Mouse (Mus musculus) adrenal gland, postnatal 14 days (tissue): ENCODE data around the gene Rbm25. TPM values are rescaled to one million over a fixed set of nuclear protein-coding genes. Genes with fewer than 3 reads are reported as not detected.
"Not testable (repeated sequence)": the region's sequence is repeated elsewhere in the genome, so short reads cannot be mapped to it uniquely, and the experiment has no call there.

Experiments
- DNase-seq: peaks from one replicate; pipeline ENCODE4 v3.0.0; 2021; ENCODE audit warnings: mixed read lengths
- long read RNA-seq, 2 experiments: library from polyadenylated mRNA; stranded (forward); transcript quantifications; one replicate each; pipeline ENCODE4 v2.0.0; 2021
- total RNA-seq: library from RNA; stranded (reverse); gene quantifications from 2 replicates; pipeline ENCODE4 v1.2.3, GENCODE M21; 2021

Gene Rbm25
- total RNA-seq: 103 and 128 TPM in 2 replicates
- long read RNA-seq, experiment 1, full-length matches to known transcripts: 18 of 42 reads
- long read RNA-seq, experiment 1, partial matches to known transcripts: 8 of 42 reads
- long read RNA-seq, experiment 1, other reads (novel, unspliced or antisense): 16 of 42 reads
- long read RNA-seq, experiment 2, full-length matches to known transcripts: 18 of 35 reads
- long read RNA-seq, experiment 2, partial matches to known transcripts: 7 of 35 reads
- long read RNA-seq, experiment 2, other reads (novel, unspliced or antisense): 10 of 35 reads

DNA sequence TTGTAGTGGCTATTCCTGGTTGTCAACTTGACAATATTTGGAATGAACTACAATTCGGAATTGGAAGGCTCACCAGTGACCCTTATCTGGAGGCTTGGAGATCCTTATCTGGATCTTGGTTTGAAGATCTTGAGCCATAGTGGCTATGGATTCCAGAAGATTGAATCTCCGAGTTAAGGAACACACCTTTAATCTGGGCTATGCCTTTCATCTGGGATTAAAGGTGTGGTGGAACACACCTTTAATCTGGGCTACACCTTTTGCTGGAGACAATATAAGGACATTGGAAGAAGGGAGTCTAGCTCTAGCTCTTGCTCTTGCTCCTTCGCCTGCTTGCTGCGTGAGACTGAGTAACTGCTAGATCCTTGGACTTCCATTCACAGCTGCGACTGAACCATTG, at the start of gene Rbm25:
TSS of gene Rbm25 (plus strand) at position 301 of the 400 bp plus-strand sequence.
- DNase-seq: not testable (repeated sequence)

DNA sequence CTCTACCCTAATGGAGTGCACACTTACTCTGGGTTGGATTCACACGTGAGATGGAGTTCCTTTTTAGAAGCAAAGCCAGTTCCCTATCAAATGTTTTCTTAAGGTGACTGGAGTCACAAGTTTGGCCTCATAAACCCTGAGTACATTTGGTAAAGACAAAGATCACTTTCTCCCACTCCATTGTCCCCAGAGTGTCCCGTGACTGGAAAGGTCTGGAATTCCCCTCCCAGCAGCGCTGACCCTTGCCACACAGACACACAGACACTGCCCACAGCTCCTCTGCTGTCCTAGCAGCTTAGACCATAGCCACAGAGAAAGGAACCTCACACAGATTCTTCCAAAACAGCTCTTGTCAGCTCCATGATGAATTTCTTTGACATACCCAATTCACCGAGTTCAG, 48.9 kb upstream of the Rbm25 start:
- no peak for DNase-seq

DNA sequence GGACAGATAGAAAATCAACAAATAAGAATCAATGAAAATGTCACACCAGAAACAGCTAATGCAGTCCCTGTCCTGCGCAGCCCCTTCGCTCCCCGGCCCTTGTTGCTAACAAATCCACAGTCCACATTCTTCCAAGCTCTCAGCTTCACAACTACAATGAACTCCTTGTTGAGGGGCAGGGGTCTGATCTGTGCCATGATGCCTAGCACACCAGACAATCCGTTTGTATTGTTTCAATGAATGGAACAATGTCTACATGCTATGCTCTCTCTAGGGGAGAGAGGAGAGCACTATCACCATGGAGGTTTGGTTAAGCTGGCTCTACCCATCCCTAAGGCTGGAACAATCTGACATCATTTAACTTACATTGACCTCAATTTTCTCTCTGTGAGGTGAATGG, 48.3 kb upstream of the Rbm25 start:
- DNase-seq: no peak

DNA sequence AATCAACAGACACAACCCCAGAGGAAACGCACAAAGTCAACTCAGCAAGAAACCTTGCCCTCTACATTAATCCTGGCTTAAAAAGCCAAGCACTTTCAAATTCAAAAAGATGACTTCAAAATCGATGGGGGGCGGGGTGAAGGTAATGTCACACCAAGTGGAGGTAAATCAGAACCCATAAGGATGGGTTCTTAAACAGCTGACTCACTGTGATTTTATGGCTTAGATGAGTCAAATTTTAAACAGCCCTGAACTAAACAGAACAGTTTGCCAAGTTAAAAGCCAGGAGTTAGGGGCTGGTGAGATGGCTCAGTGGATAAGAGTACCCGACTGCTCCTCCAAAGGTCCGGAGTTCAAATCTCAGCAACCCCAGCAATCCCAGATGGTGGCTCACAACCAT, 44.4 kb upstream of the Rbm25 start:
- DNase-seq: no peak

DNA sequence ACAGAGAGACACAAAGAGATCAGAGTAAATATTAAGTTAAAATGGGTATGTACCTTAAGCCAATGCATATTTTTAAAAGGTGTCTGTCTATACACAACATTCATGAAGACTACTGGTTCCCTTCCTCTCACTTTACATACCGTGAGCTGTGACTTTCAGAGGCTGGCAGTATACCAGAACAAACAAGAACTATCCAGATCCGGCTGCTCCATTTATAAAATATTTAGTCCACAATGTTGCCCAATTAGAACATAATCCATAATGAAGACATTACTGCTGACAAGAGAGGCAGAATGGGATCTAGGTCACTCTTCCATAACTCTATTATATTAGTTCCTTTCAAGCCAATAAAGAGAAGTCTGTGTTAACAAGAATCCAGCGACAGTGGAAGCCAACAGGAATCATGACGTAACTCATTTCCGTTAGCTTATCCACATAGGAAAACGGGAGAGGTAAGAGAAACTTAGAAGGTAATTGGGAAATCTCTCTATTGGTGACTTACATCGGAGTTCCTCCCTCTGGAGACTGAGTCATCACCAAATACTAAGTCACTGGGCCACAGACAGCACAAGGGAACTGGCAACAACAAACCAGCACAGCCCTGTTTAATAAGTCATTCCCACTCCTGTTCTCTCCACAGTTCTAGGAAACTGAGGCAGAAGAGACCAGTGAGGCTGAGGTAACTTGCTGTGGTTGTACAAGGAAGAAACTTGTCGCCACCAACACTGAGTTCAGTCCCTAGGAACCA, 39.1 kb upstream of the Rbm25 start:
- DNase-seq: peak; percentile 18

DNA sequence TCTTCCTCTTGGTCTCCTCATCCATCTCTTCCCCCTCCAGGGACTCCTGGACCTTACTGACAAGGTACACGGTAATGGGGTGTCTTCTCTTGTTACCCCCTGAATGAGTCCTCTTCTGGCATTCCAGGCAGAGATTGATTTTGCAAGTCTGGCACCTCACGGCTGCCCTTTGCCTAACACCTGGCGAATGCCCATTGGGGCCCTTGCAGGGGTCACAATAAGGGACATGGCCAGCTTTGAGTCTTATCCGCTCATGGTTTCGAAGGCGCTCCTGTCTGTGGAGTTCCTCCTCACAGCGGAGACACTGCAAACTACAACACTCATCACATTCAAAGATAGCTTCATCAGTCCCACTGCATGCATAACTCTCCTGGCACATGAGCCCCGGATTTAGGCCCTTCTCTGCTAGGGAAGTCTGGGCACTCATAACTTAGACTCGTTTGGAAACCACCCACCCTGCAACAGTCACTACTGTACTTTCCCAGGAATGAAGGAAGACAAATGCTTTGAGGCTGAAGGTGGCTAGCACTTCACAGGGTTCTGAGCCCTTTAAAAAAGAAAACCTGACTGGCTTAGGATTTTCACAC, 36.5 kb upstream of the Rbm25 start:
- no peak for DNase-seq

DNA sequence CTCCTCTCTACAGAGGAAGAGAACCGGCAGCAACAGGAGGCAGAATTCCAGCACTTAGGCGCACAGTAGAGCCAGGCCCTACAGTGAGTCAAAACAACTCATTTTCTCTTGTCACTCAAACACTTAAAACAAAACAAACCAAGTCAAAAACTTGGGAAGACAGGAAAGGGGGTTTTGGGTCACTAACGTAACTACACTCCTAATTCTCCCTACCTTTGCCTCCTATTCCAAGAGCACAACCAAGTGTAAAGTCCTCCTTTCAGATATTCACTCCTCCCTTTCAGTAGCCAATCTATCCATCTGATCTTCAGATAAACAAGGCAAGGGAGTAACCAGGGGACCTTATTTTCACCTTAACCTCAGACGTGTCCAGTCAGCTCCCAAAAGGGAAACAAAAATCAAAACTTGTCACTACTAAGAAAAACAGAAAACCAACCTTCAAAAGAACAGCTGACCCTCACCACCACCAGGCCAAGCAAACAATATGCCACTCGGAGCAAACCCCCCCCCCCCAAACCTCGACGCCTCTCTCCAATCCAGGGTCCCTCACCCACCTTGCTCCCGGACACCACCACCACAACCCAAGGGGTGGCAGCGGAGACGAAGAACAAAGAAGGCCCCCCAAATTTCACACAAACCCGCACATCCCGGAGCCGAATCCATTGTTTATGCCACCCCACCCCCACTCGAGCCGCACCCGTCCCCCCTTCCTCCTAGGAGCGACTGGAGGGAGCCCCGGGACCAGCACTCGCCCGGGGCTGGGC, 34.7 kb upstream of the Rbm25 start:
- peak; percentile 23 for DNase-seq

DNA sequence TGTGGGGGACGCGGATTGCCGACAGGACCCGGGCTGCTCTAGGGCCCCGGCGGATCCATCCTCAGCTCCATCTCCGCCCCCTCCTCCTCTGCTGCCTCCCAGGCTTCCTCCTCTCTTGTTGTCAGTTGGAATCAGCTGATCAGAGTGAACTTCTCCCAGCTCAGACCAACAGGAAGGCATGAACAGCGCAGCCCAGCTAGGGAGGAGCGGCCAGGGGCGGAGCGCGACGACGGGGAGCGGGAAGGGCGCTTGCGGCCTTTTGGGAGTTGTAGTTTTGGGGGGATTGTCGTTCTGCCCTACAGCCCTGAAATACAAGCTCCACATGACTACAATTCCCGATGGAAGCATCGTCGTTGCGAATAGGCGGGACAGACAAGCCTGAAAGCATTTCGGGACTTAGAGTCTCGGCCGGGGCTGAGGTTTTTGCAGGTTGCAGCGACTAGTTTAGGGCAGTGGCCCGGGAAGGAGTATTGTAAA, 34.0 kb upstream of the Rbm25 start, which contains the start of gene Zfyve1:
TSS of gene Zfyve1 (minus strand) at position 198 of the 477 bp plus-strand sequence.
- DNase-seq: peak; percentile 96

DNA sequence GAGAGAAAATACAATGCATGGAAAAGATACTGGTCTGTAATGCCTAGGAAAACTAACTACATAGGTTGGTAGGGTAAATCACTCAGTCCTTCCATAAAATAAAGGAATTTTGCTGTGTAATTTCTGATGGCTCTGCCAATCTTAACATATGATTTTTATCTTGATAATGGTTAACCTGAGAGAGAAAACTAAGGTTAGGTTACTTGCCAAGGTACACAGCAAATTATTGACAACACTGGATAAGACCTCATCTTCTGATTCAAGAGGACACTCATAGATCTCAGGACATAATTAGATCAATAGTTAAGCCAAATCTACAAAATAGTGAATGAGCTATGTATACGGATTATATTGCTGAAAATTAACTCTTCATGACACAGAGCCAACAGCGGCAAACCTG, 33.2 kb upstream of the Rbm25 start:
- no peak for DNase-seq

DNA sequence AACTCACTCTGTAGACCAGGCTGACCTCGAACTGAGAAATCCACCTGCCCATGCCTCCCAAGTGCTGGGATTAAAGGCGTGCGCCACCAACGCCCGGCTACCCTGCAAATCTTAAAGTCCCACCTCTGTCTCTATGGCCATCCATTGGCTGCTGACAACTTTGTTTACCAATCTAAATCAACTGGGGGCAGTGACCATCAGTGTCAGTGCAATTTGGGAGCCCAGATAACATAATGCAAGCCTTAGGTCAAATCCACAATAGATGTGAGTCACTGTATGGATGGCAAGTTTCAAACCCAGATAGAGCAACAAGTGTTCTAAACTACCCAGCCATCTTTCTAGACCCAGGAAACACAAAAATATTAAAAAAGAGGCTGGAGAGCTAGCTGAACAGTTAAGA, 28.8 kb upstream of the Rbm25 start:
- DNase-seq: no peak

DNA sequence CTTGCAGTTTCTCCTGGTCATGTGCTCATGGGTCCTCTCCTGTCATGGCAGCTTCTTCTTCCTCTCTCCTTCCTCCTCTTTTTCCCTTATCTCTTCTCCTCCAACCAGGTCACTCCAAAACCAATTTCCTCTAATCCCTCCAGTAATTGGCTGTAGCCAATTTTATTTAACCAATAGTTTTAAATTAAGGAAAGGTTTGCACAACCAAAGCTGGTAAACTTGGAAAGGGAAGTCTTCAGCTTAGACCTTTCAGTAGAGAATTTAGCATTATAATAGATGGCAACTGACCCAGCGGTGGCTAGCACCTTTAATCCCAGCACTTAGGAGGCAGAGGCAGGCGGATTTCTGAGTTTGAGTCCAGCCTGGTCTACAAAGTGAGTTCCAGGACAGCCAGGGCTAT, 24.6 kb upstream of the Rbm25 start:
- DNase-seq: not testable (repeated sequence)

DNA sequence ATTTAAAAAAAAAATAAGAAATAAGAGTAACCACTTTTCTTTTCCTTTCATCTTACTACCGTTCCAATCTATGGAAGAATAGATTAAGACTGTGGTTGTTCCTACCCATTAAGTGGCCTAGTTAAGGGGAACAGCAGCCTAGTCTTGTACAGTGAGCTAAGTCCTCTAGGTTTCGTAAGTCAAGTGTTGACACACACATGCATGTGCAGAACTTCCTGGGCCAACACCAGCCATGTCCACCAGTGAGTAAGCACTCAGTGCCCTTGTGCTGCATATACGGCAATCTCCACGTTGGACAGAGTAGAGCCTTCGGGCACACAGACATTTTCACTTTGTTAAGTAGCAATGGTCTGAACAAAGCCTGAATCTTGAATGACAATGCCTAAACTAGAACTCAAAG, 13.8 kb upstream of the Rbm25 start:
- peak; percentile 16 for DNase-seq

DNA sequence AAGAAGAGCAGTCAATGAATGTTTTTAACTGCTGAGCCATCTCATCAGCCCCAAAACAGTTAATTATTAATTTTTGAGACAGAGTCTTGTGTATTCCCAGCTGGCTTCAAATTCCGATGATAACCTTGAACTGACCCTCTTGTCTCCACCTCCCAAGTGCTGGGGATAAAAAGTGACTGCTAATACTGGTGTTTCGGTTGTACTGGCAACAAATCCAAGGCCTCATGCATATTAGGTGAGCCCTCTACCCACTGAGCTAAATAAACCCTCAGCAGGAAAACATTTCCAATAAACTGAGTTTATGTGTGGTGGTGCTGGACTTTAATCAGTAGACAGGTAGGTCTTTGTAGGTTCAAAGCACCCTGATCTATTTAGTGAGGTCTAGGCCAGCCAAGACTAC, 12.1 kb upstream of the Rbm25 start:
- no peak for DNase-seq

DNA sequence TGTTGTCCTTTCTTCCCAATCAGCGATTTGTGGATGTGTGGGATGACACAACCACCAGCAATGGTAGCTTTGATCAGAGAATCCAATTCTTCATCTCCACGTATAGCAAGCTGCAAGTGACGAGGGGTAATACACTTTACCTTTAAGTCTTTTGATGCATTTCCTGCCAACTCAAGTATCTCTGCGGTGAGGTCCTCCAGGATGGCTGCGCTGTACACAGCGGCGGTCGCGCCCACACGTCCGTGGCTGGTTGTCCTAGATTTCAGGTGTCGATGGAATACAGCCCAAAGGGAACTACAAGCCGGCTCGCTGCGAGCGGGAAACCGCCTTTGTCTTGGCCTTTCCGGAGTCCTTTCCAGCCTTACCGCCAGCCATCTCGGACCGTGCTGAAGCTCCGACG, 10.3 kb upstream of the Rbm25 start:
- DNase-seq: not testable (repeated sequence)

DNA sequence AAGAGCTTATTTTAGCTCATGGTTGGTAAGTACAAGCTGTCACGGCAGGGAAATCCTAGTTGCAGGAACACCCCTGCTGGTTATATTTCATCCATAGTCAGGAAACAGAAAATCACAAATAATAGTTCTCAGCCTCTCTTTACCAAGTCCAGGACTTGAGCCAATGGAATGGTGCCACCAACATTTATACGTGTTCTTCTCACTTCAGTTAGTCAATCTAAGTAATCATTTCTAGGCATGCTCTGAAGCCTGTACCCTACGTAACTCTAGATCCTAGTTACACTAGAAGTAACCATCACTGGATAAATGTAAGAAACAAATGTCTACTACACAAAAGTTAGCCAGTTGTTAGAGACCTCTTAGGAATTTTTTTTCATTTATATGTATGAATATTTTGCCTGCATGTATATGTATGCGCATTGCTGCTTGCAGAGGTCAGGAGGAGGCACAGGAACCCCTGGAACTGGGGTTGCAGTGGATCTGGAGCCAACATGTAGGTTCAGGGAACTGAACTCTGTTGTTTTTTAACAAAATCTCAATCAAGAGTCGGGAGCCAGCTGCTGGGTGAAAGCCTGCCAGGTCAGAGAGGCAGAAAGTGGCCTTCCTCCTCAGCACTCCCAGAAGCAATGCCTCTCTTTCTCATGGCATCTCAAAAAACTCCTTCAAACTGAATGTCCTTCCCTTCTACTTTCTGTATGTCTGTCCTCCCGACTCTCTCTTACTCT, 8.8 kb upstream of the Rbm25 start:
- DNase-seq: no peak

DNA sequence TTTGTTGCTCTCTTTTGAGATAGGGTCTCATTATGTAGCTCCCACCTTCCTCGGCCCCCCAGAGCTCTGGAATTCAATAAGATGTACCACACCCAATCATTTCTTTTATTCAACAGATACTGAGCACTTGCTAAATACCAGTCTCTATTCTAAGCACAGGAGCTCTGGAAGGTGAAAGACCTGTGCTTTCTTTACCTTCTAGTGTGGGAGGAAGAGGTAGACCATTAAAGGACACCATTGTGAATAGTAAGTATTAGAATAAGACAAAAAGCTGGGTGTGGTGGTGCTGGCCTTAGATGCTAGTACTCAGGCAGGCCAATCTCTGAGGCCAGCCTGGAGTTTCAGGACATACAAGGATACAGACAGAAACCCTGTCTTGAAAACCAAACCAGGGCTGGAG, 6.7 kb upstream of the Rbm25 start:
- no peak for DNase-seq

DNA sequence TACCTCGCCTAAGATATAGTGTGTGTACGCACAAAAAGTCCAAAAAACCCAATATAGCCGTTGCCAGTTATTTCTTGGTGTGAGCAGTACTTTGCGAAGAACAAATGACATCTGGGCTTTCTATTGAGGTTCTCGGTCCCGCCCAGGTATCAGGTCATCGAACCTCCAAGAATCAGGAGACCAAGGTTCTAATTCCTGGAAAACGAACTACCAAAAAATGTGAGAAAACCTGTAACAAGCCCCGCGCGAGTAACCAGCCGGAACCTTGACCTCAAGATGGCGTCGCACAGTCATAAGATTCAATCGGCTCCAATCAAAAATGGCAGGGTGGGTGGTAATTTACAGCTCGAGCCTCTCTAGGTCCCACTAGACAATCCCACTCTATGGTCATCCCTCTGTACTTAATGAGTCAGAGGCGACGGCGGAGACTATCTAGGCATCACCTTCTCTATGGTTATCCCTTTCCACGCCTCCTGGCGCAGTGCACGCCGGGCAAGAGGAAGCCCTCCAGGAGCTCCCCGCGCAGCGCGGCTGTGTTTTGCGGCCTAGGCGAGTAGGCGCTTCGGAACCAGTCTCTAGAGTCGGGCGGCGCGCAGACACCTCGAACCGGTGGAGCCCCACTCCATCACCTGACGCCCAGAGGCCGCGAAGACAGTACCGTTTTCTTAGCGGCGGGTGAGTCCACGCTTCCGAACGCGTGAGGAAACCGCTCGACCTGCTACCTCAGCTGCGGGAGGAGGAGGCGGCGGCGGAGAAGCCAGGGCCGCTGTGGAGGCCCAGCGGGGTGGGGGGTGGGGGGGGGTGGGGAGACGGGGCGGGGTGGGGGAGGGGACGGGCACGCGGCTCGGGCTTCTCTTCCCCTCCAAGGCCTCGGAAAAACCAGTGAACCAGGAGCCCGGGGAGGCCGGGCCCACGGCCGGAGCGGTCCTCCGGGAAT, 975 bp downstream of the Rbm25 start:
- peak; percentile 96 for DNase-seq

DNA sequence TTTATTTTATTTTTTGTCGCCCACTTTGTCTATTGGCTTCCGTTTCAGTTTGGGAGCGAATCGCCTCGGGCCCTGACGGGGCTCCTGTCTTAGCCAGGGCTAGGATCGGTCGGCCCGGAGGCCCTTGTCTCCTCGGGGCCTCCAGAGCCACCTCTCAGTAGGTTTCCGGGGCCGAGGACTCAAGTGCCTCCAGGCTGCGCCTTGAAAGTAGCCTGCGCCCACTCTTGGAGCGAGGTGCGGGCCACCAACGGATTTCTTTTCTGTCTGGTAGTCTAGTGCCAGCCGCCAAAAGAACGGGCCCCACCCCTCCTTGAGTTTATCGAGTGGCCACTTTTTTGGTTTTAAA, 1.6 kb downstream of the Rbm25 start:
- peak; percentile 64 for DNase-seq

DNA sequence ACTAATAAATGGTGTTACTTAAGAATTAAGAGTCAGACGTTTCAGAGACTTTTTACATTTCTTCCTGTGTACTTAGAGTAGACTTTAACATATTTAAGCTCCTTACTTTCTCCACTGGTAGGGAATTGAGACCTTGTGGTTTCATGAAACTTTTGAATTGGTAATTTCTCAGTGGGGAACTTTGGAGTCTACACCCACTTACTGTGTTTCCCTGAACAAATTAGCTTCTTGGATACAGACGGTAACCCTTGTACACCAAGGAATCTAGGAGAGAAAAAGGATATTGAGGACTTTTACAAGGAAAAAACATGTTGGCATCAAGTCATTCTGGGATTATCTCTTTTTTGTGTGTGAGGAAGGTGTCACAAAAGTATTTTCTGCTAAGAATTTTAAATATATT, 2.8 kb downstream of the Rbm25 start:
- no peak for DNase-seq

DNA sequence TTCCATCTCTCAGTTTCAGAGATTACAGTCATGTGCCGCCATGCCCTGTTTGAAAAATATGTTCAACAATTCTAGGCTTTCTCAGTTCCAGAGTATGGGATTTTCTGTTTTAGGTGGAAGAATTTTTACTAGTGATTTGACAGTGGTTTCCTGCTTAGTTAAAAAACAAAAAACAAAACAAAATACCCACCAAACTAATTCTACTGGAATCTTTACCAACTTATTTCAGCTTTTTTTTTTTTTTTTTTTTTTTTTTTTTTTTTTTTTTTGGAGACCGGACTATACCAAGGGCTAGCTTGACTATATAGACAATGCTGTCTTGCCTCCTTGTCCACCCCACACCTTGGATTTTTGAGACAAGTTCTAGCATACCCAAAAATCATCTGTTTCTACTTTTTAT, 10.2 kb downstream of the Rbm25 start:
- no peak for DNase-seq

DNA sequence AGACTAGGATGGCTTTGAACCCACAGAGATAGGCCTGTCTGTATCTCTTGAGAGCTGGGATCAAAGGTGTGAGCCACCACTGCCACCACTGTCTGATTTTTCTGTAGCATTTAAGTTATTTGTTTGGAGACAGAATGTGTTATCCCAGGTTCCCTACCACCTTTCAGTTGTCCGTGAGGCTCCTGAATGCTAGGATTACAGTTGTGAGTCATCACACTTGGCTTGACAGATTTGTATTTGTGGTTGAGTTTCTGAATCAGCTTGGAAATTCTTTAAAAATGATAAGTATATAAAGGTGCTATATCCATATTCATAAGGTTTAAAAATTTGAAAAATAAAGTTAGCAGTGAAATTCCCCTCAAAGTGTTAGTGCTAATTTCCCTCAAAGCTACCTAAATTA, 12.1 kb downstream of the Rbm25 start:
- DNase-seq: no peak
